In genomic region chr12:33285933-33286649, GRCm38 (mm10) we compare ENCODE assay signal across 8 mouse cellular contexts.
DNase-seq lines count a peak whose midpoint lies in the region; ATAC-seq and TF ChIP-seq lines count a peak whose summit lies in the region.

No protein-coding gene starts in this region.

- TF ChIP-seq CTCF in CH12.LX (conservative IDR thresholded peaks at IDR 0.05 in 1 of 2, IDR thresholded peaks at IDR 0.05 in 1 of 2; ENCODE audit: low read depth in 2 of 2, low read length in 2 of 2) = no peak

- H3K4me1 ChIP-seq in CH12.LX (ENCODE audit: control insufficient read depth in 1 of 2, insufficient read depth in 2 of 2) = peaks cover 28 to 31% of the 10 kb centered on the region in 2 experiments
- H3K4me1 ChIP-seq in hindbrain, embryonic 12.5 days = peaks cover 26% of the 10 kb centered on the region
- peaks cover 18% of the 10 kb centered on the region for H3K4me1 ChIP-seq in liver, embryonic 12.5 days

- in situ Hi-C loops in CH12.LX (cut with MboI; ENCODE audit: low pct_ligation_motif_present, low pct_unique_long_range_greater_than_20kb, low sequenced_read_pairs) = loop anchor here (5.0 kb wide), 1 partner anchor 51 kb away; no protein-coding TSS in a partner anchor

- no peak for TF ChIP-seq EP300 in CH12.LX (IDR thresholded peaks at IDR 0.05; ENCODE audit: low read length)

- no peak overlapping the region for H3K9ac ChIP-seq in CH12.LX (ENCODE audit: insufficient read depth, low read depth)
- no peak overlapping the region for H3K9ac ChIP-seq in hindbrain, embryonic 12.5 days
- no peak overlapping the region for H3K9ac ChIP-seq in liver, embryonic 12.5 days

- peak overlapping the region; percentile 42; the same call in 1 of the 2 replicates for H3K27ac ChIP-seq in CH12.LX (ENCODE audit: insufficient read depth, low read depth)
- 0 out of 2 replicates have a peak overlapping the region, but pooled peaks have one; percentile 6 for H3K27ac ChIP-seq in hindbrain, embryonic 12.5 days
- H3K27ac ChIP-seq in liver, embryonic 12.5 days = no peak overlapping the region

- no peak for TF ChIP-seq RAD21 in CH12.LX (IDR thresholded peaks at IDR 0.05; ENCODE audit: low read depth, low read length)

- DNase-seq in CH12.LX (ENCODE audit: extremely low read depth) = no peak
- peak; percentile 71 for DNase-seq in adrenal gland, adult 2 months
- no peak for DNase-seq in frontal cortex, postnatal 14 days (ENCODE audit: low spot score in 2 of 2)
- no peak for DNase-seq in right cerebral cortex, adult 2 months (ENCODE audit: low spot score in 2 of 2)
- no peak for DNase-seq in urinary bladder, postnatal 4 days (ENCODE audit: low spot score in 2 of 2)

- no peak for TF ChIP-seq POLR2A in CH12.LX (IDR thresholded peaks at IDR 0.05; ENCODE audit: low read depth, low read length)

- H3K79me2 ChIP-seq in CH12.LX (replicated peaks; ENCODE audit: control insufficient read depth, extremely low read depth, insufficient read depth, poor library complexity, severe bottlenecking) = no peaks in the 10 kb centered on the region

- 38% methylated on average over 9 of the region's 9 CpGs for WGBS in hindbrain, embryonic 12.5 days
- WGBS in liver, embryonic 12.5 days (ENCODE audit: insufficient replicate concordance) = 76% methylated on average over 9 of the region's 9 CpGs

- 0 out of 2 replicates have a peak overlapping the region, but pooled peaks have one; percentile 9 for H3K4me2 ChIP-seq in CH12.LX (ENCODE audit: insufficient read depth, low read depth, poor library complexity, severe bottlenecking)
- H3K4me2 ChIP-seq in hindbrain, embryonic 12.5 days (replicated peaks) = no peak overlapping the region
- H3K4me2 ChIP-seq in liver, embryonic 12.5 days = no peak overlapping the region

- peak overlapping the region in 1 of 3 experiments; percentile 18 for H3K4me3 ChIP-seq in CH12.LX (replicated peaks in 1 of 3; ENCODE audit: low read depth in 2 of 3, low read length in 2 of 3, poor library complexity in 1 of 3)
- no peak overlapping the region for H3K4me3 ChIP-seq in hindbrain, embryonic 12.5 days
- no peak overlapping the region for H3K4me3 ChIP-seq in liver, embryonic 12.5 days

- peak; percentile 34; the same call in 1 of the 2 replicates for ATAC-seq in hindbrain, embryonic 12.5 days (ENCODE audit: low FRiP score)
- ATAC-seq in liver, embryonic 12.5 days = 0 out of 2 replicates have a peak, but pooled peaks have one; percentile 28
- ATAC-seq in erythroblast, adult 5-6 weeks (replicated peaks; ENCODE audit: low FRiP score, poor library complexity, severe bottlenecking) = no peak

- H3K36me3 ChIP-seq in CH12.LX (replicated peaks in 1 of 2; ENCODE audit: control insufficient read depth in 1 of 2, insufficient read depth in 1 of 2, low read length in 1 of 2) = peaks cover 0 to 48% of the 10 kb centered on the region in 2 experiments
- H3K36me3 ChIP-seq in hindbrain, embryonic 12.5 days = no peaks in the 10 kb centered on the region
- H3K36me3 ChIP-seq in liver, embryonic 12.5 days = no peaks in the 10 kb centered on the region

- dilution Hi-C loops in CH12.LX (cut with MboI; ENCODE audit: extremely low pct_ligation_motif_present, extremely low pct_unique_long_range_greater_than_20kb, low sequenced_read_pairs) = no loop called here

- no peaks in the 10 kb centered on the region for H3K27me3 ChIP-seq in CH12.LX (replicated peaks)
- no peaks in the 10 kb centered on the region for H3K27me3 ChIP-seq in hindbrain, embryonic 12.5 days
- H3K27me3 ChIP-seq in liver, embryonic 12.5 days (replicated peaks) = no peaks in the 10 kb centered on the region

- no peaks in the 10 kb centered on the region for H3K9me3 ChIP-seq in CH12.LX (replicated peaks; ENCODE audit: low read length)
- no peaks in the 10 kb centered on the region for H3K9me3 ChIP-seq in hindbrain, embryonic 12.5 days (replicated peaks)
- no peaks in the 10 kb centered on the region for H3K9me3 ChIP-seq in liver, embryonic 12.5 days (replicated peaks)

TF ChIP-seq in CH12.LX, 34 proteins besides CTCF, POLR2A, EP300 and RAD21:
- TF ChIP-seq HCFC1 (IDR thresholded peaks at IDR 0.05; ENCODE audit: low read depth, low read length) (no peak), MXI1 (IDR thresholded peaks at IDR 0.05; ENCODE audit: low read depth, low read length) (no peak), JUND (conservative IDR thresholded peaks at IDR 0.05; ENCODE audit: low read depth, low read length) (no peak), USF1 (IDR thresholded peaks at IDR 0.05; ENCODE audit: low read depth, low read length) (no peak), MYC (IDR thresholded peaks at IDR 0.05; ENCODE audit: low read depth, low read length) (no peak), SIN3A (IDR thresholded peaks at IDR 0.05; ENCODE audit: low read length) (no peak; the same call in 1 of the 2 replicates), CHD2 (IDR thresholded peaks at IDR 0.05; ENCODE audit: low read length) (no peak), RCOR1 (conservative IDR thresholded peaks at IDR 0.05; ENCODE audit: low read depth, low read length) (no peak), PAX5 (IDR thresholded peaks at IDR 0.05; ENCODE audit: low read length) (no peak), MAFK (IDR thresholded peaks at IDR 0.05; ENCODE audit: insufficient replicate concordance, low read length) (no peak), MEF2A (IDR thresholded peaks at IDR 0.05; ENCODE audit: borderline replicate concordance, low read depth, low read length) (no peak), BHLHE40 (IDR thresholded peaks at IDR 0.05; ENCODE audit: low read depth, low read length) (no peak), MAZ (IDR thresholded peaks at IDR 0.05; ENCODE audit: low read depth, low read length) (no peak), USF2 (conservative IDR thresholded peaks at IDR 0.05; ENCODE audit: low read depth, low read length) (no peak)
